Mouse (Mus musculus): ENCODE results near the gene Gabarapl2.

DNA sequence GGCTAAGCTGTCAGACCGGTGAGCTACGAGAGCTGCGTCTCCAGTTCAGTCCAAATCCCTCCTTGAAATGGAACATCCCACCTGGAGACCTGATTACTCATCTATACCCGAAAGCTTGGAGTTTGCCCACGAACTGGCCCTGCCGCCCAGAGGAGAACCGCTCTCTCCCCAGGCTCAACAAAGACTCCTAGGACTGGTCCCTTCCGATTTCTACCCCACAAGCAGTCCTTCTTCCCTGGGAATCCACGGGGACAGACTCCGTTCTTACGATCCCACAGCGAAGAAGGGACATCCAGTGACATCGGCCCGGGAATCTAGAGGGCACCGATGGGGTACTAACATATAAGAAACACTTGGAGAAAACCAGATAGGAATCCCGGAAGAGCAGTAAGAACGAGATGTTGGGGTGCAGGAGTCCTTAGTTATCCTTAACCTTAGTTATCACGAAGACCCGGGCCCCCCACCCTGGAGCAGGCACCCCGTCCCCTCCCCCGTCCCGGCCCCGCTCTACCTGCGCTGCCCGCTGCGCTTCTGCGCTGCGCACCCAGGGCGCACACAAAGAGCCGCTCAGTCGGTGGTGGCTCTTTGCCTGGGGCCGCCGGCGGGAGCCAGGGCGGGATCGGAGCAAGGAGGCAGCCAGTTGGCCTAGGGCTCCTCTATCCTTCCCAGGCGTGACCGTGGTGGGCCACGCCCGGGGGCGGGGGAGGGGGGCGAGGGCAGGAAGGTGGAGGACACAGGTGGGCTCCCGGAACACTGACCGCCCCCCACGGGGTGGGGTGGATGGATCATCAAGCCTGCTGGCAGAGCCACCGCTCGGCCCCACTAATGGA lies 30.7 kb upstream of the Gabarapl2 start, which contains the start of gene Chst5:
- TF ChIP-seq GATA1 (IDR thresholded peaks at IDR 0.05; ENCODE audit: borderline replicate concordance, low read length) (no peak), FLI1 (IDR thresholded peaks at IDR 0.05; ENCODE audit: low read length) (no peak)
